Comparison of ENCODE assay signal across 11 mouse cellular contexts in the genomic region with DNA sequence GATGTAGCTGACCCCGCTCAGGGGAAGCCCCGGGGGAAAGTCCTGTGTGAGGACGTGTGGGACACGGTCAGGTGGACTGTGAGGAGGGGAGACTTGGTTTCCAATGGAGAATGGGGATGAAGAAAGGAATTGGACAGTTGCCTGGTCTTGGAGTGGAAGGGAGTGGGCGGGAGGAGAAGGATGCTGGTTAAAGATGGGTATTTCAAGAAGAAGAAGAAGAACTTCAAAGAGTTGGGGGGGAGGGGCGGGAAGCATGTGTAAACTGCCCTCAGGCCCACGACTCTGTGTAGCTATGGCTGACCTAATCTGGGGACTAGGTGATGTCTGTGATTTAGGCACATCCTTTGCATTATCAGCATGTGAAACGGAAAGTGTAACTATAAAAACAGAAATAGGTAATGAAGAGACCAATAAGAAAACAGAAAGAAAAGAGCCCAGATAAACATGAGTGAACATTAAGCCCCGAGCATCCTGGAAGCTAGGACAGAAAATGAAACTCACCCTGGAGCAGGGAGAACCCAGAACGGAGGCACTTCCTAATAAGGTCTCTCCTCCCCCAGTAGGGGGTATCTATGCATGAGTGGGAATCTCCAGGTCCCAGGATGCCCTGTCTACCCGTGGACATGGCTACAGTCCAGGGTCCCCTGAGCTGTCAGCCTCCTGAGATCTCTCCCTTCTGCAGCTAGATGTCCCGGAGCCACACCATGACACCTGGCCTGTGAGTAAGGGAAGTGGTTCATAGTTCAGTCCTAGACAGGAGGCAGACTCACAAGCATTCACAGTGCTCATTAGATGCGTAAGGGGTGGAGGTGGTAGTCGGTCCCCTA. TPM values are rescaled to one million over a fixed set of nuclear protein-coding genes. Genes with fewer than 3 reads are reported as not detected.
A peak's percentile ranks its signal among the peaks of the same experiment; 100 is the strongest.
DNase-seq lines count a peak whose midpoint lies in the region; ATAC-seq and TF ChIP-seq lines count a peak whose summit lies in the region.
"Had no signal": no experiment of that assay in that cellular context is flagged by ENCODE, and none has a peak within 500 bp of the region (broad histone marks: within the 10 kb centered on the region; RNA-seq: fewer than 3 reads in every experiment).

No protein-coding gene starts in this region.

- H3K4me1 ChIP-seq in heart, embryonic 12.5 days (replicated peaks), result peaks cover 28% of the 10 kb centered on the region
- H3K4me1 ChIP-seq in midbrain, postnatal 0 days (ENCODE audit: insufficient read depth, low read length), result 0 out of 2 replicates have a peak, but pooled peaks cover 2% of the 10 kb centered on the region
- no peaks in the 10 kb centered on the region for H3K4me1 ChIP-seq in midbrain, embryonic 11.5 days (ENCODE audit: control insufficient read depth, insufficient read depth, low read length)
- peaks cover 7% of the 10 kb centered on the region; the same call in 1 of the 2 replicates for H3K4me1 ChIP-seq in limb, embryonic 14.5 days (ENCODE audit: control insufficient read depth, insufficient read depth, low read length)
- no peaks in the 10 kb centered on the region for H3K4me1 ChIP-seq in stomach, postnatal 0 days (replicated peaks; ENCODE audit: control insufficient read depth, insufficient read depth)
- H3K4me1 ChIP-seq: midbrain, embryonic 12.5 days had no signal

- no peaks in the 10 kb centered on the region for H3K36me3 ChIP-seq in heart, embryonic 12.5 days
- H3K36me3 ChIP-seq in midbrain, postnatal 0 days (ENCODE audit: insufficient read depth, low read length), result no peaks in the 10 kb centered on the region
- no peaks in the 10 kb centered on the region for H3K36me3 ChIP-seq in midbrain, embryonic 11.5 days (ENCODE audit: control insufficient read depth, insufficient read depth, low read length)
- H3K36me3 ChIP-seq in limb, embryonic 14.5 days (ENCODE audit: control insufficient read depth, insufficient read depth, low read length), result no peaks in the 10 kb centered on the region
- H3K36me3 ChIP-seq in stomach, postnatal 0 days (ENCODE audit: control insufficient read depth, insufficient read depth, low read length), result no peaks in the 10 kb centered on the region
- H3K36me3 ChIP-seq: midbrain, embryonic 12.5 days had no signal

- intact Hi-C loops in heart, postnatal 36 days (cut with DNase I), result no loop called here

- H3K4me3 ChIP-seq in heart, embryonic 12.5 days, result peak overlapping the region; percentile 64
- peak overlapping the region; percentile 8; the same call in 1 of the 2 replicates for H3K4me3 ChIP-seq in midbrain, postnatal 0 days (ENCODE audit: low read depth, low read length)
- H3K4me3 ChIP-seq in midbrain, embryonic 11.5 days (ENCODE audit: low read depth, low read length), result no peak overlapping the region
- no peak overlapping the region for H3K4me3 ChIP-seq in limb, embryonic 14.5 days (replicated peaks; ENCODE audit: low read length)
- H3K4me3 ChIP-seq in stomach, postnatal 0 days (ENCODE audit: low read depth, low read length), result peak overlapping the region; percentile 48

- no peaks in the 10 kb centered on the region for H3K27me3 ChIP-seq in heart, embryonic 12.5 days (replicated peaks)
- H3K27me3 ChIP-seq in midbrain, postnatal 0 days (ENCODE audit: insufficient read depth, low read length), result no peaks in the 10 kb centered on the region
- no peaks in the 10 kb centered on the region for H3K27me3 ChIP-seq in midbrain, embryonic 11.5 days (ENCODE audit: control insufficient read depth, insufficient read depth, low read length)
- no peaks in the 10 kb centered on the region for H3K27me3 ChIP-seq in limb, embryonic 14.5 days (ENCODE audit: control insufficient read depth, insufficient read depth, low read length)
- H3K27me3 ChIP-seq in stomach, postnatal 0 days (ENCODE audit: control insufficient read depth, insufficient read depth, low read length), result no peaks in the 10 kb centered on the region
- H3K27me3 ChIP-seq: midbrain, embryonic 12.5 days had no signal

- ATAC-seq in heart, embryonic 12.5 days (ENCODE audit: insufficient number of reproducible peaks, low FRiP score), result no peak
- ATAC-seq in midbrain, postnatal 0 days (ENCODE audit: low FRiP score), result no peak
- ATAC-seq in midbrain, embryonic 11.5 days (ENCODE audit: low FRiP score), result no peak
- no peak for ATAC-seq in limb, embryonic 14.5 days (ENCODE audit: low FRiP score, low read depth)
- ATAC-seq in stomach, postnatal 0 days (ENCODE audit: low FRiP score, low TSS enrichment), result no peak

- no peak for DNase-seq in heart, postnatal 36 days
- DNase-seq in midbrain, postnatal 0 days (ENCODE audit: low spot score), result no peak
- no peak for DNase-seq in midbrain, embryonic 11.5 days (ENCODE audit: low spot score, missing footprints)
- no peak for DNase-seq in limb, embryonic 14.5 days (ENCODE audit: low spot score)
- DNase-seq in stomach, postnatal 0 days (ENCODE audit: low spot score), result no peak
- no peak for DNase-seq in right cerebral cortex, postnatal 36 days (ENCODE audit: low spot score in 2 of 2)
- no peak for DNase-seq in right cerebral cortex, adult 2 months (ENCODE audit: low spot score in 2 of 2)
- DNase-seq: cerebellum, adult 11 months; thymus, adult 18-20 months had no signal

- H3K9me3 ChIP-seq in heart, embryonic 12.5 days (replicated peaks), result no peaks in the 10 kb centered on the region
- no peaks in the 10 kb centered on the region for H3K9me3 ChIP-seq in midbrain, postnatal 0 days (ENCODE audit: low read length)
- H3K9me3 ChIP-seq in midbrain, embryonic 11.5 days (ENCODE audit: control insufficient read depth, low read length), result no peaks in the 10 kb centered on the region
- no peaks in the 10 kb centered on the region for H3K9me3 ChIP-seq in limb, embryonic 14.5 days (ENCODE audit: control insufficient read depth, low read length)
- H3K9me3 ChIP-seq in stomach, postnatal 0 days (ENCODE audit: control insufficient read depth, low read length), result no peaks in the 10 kb centered on the region
- H3K9me3 ChIP-seq: midbrain, embryonic 12.5 days had no signal

- H3K9ac ChIP-seq in heart, embryonic 12.5 days, result no peak overlapping the region
- H3K9ac ChIP-seq in midbrain, postnatal 0 days (replicated peaks; ENCODE audit: low read length, poor library complexity, severe bottlenecking), result no peak overlapping the region
- no peak overlapping the region for H3K9ac ChIP-seq in midbrain, embryonic 11.5 days (ENCODE audit: low read length)
- H3K9ac ChIP-seq in limb, embryonic 14.5 days (ENCODE audit: low read depth, low read length, severe bottlenecking), result no peak overlapping the region
- no peak overlapping the region for H3K9ac ChIP-seq in stomach, postnatal 0 days (ENCODE audit: low read length)
- H3K9ac ChIP-seq: midbrain, embryonic 12.5 days had no signal

- H3K27ac ChIP-seq in heart, embryonic 12.5 days (ENCODE audit: poor library complexity, severe bottlenecking), result peak overlapping the region; percentile 78; the same call in 1 of the 2 replicates
- no peak overlapping the region for H3K27ac ChIP-seq in midbrain, postnatal 0 days (ENCODE audit: low read depth, low read length)
- H3K27ac ChIP-seq in midbrain, embryonic 11.5 days (ENCODE audit: low read depth, low read length), result no peak overlapping the region
- no peak overlapping the region for H3K27ac ChIP-seq in limb, embryonic 14.5 days (replicated peaks; ENCODE audit: low read depth, low read length)
- H3K27ac ChIP-seq in stomach, postnatal 0 days (replicated peaks), result no peak overlapping the region
- H3K27ac ChIP-seq: midbrain, embryonic 12.5 days had no signal

- no peak for TF ChIP-seq CTCF in midbrain, postnatal 0 days (IDR thresholded peaks at IDR 0.05)
- TF ChIP-seq CTCF in stomach, postnatal 0 days (IDR thresholded peaks at IDR 0.05; ENCODE audit: low read depth), result no peak

- TF ChIP-seq EP300 in stomach, postnatal 0 days (optimal IDR thresholded peaks at IDR 0.05), result no peak

- H3K4me2 ChIP-seq in heart, embryonic 12.5 days, result peak overlapping the region; percentile 92
- no peak overlapping the region for H3K4me2 ChIP-seq in midbrain, postnatal 0 days (ENCODE audit: low read depth, low read length, poor library complexity, severe bottlenecking)
- no peak overlapping the region for H3K4me2 ChIP-seq in midbrain, embryonic 11.5 days
- H3K4me2 ChIP-seq in limb, embryonic 14.5 days (replicated peaks; ENCODE audit: low read depth, low read length, severe bottlenecking), result peak overlapping the region; percentile 60; the same call in 1 of the 2 replicates
- peak overlapping the region; percentile 87 for H3K4me2 ChIP-seq in stomach, postnatal 0 days (replicated peaks; ENCODE audit: low read depth)

- TF ChIP-seq POLR2A in limb, embryonic 14.5 days (IDR thresholded peaks at IDR 0.05; ENCODE audit: borderline replicate concordance, extremely low read depth, insufficient read depth, insufficient read length), result no peak

- WGBS in heart, embryonic 12.5 days, result 47% methylated on average over 14 of the region's 14 CpGs
- 75% methylated on average over 14 of the region's 14 CpGs for WGBS in midbrain, postnatal 0 days
- 76% methylated on average over 14 of the region's 14 CpGs for WGBS in midbrain, embryonic 11.5 days
- WGBS in limb, embryonic 14.5 days, result 58% methylated on average over 14 of the region's 14 CpGs
- 51% methylated on average over 14 of the region's 14 CpGs for WGBS in stomach, postnatal 0 days

RNA-seq across cellular contexts. Expression of gene Ccrl2, which starts 0.4 kb away (rescaled TPM):
- polyA plus RNA-seq in heart, embryonic 12.5 days (2016; fragmentation: Nextera tagmentation; extraction: Ambion mirVana), result 3.9 and 4.4 TPM in 2 replicates
- total RNA-seq in heart, postnatal 36 days (2021), result 10 to 100 TPM; 14.3 to 21.1 TPM
- 0.82 and 0.85 TPM in 2 replicates for total RNA-seq in midbrain, postnatal 0 days (2014; rRNA removed)
- polyA plus RNA-seq in midbrain, postnatal 0 days (2015; fragmentation: Nextera tagmentation; extraction: Ambion mirVana), result 1.1 and 1.2 TPM in 2 replicates
- polyA plus RNA-seq in midbrain, embryonic 11.5 days (2014; fragmentation: Nextera tagmentation; extraction: Ambion mirVana), result 1.9 and 2.1 TPM in 2 replicates
- polyA plus RNA-seq in limb, embryonic 14.5 days (2012; rRNA removed), result 0.50 and 0.63 TPM in 2 replicates
- polyA plus RNA-seq in limb, embryonic 14.5 days (2014; fragmentation: Nextera tagmentation; extraction: Ambion mirVana), result 0.59 and 0.88 TPM in 2 replicates
- 1.8 and 2.0 TPM in 2 replicates for polyA plus RNA-seq in stomach, postnatal 0 days (2015; fragmentation: Nextera tagmentation; extraction: Ambion mirVana)

RNA-seq across cellular contexts. Expression of gene Ltf, which starts 38.7 kb away (rescaled TPM):
- 0.72 and 1.3 TPM in 2 replicates for polyA plus RNA-seq in heart, embryonic 12.5 days (2016; fragmentation: Nextera tagmentation; extraction: Ambion mirVana)
- under 1 TPM; 0.75 to 0.84 TPM for total RNA-seq in heart, postnatal 36 days (2021)
- total RNA-seq in midbrain, postnatal 0 days (2014; rRNA removed), result 0.93 TPM in 1 of 2 replicates, not detected in the other
- 0.82 and 1.4 TPM in 2 replicates for polyA plus RNA-seq in midbrain, postnatal 0 days (2015; fragmentation: Nextera tagmentation; extraction: Ambion mirVana)
- 0.27 and 0.44 TPM in 2 replicates for polyA plus RNA-seq in midbrain, embryonic 11.5 days (2014; fragmentation: Nextera tagmentation; extraction: Ambion mirVana)
- polyA plus RNA-seq in limb, embryonic 14.5 days (2012; rRNA removed), result 0.44 and 1.1 TPM in 2 replicates
- polyA plus RNA-seq in limb, embryonic 14.5 days (2014; fragmentation: Nextera tagmentation; extraction: Ambion mirVana), result 0.47 and 1.4 TPM in 2 replicates
- 76.3 and 95.6 TPM in 2 replicates for polyA plus RNA-seq in stomach, postnatal 0 days (2015; fragmentation: Nextera tagmentation; extraction: Ambion mirVana)

RNA-seq across cellular contexts. Expression of gene Lrrfip2, which starts 59.6 kb away (rescaled TPM):
- 65.8 and 70.4 TPM in 2 replicates for polyA plus RNA-seq in heart, embryonic 12.5 days (2016; fragmentation: Nextera tagmentation; extraction: Ambion mirVana)
- total RNA-seq in heart, postnatal 36 days (2021), result 10 to 100 TPM; 93.5 to 97.6 TPM
- 23.7 and 32.7 TPM in 2 replicates for total RNA-seq in midbrain, postnatal 0 days (2014; rRNA removed)
- polyA plus RNA-seq in midbrain, postnatal 0 days (2015; fragmentation: Nextera tagmentation; extraction: Ambion mirVana), result 42.2 and 44.0 TPM in 2 replicates
- polyA plus RNA-seq in midbrain, embryonic 11.5 days (2014; fragmentation: Nextera tagmentation; extraction: Ambion mirVana), result 46.3 and 49.9 TPM in 2 replicates
- polyA plus RNA-seq in limb, embryonic 14.5 days (2012; rRNA removed), result 22.0 and 36.6 TPM in 2 replicates
- 37.4 and 37.5 TPM in 2 replicates for polyA plus RNA-seq in limb, embryonic 14.5 days (2014; fragmentation: Nextera tagmentation; extraction: Ambion mirVana)
- 33.2 and 34.1 TPM in 2 replicates for polyA plus RNA-seq in stomach, postnatal 0 days (2015; fragmentation: Nextera tagmentation; extraction: Ambion mirVana)

Comparison
In these comparisons a context has a peak if more than half of its experiments do, and no peak if none do; other contexts are left out.
1. H3K4me3 ChIP-seq: peak in heart, embryonic 12.5 days (single experiment), midbrain, postnatal 0 days (single experiment) and stomach, postnatal 0 days (single experiment); none in midbrain, embryonic 11.5 days (single experiment) and limb, embryonic 14.5 days (single experiment).
2. H3K4me2 ChIP-seq: peak in heart, embryonic 12.5 days (single experiment), limb, embryonic 14.5 days (single experiment) and stomach, postnatal 0 days (single experiment); none in midbrain, postnatal 0 days (single experiment) and midbrain, embryonic 11.5 days (single experiment).
3. RNA of gene Ltf, which starts 38.7 kb away (polyA plus RNA-seq): 76.3 to 95.6 TPM in stomach, postnatal 0 days; 0.82 to 1.4 TPM in midbrain, postnatal 0 days, 0.44 to 1.4 TPM in limb, embryonic 14.5 days, 0.72 to 1.3 TPM in heart, embryonic 12.5 days and 0.27 to 0.44 TPM in midbrain, embryonic 11.5 days; every median in the first group is over 10 times any median in the second.